In the genomic region with DNA sequence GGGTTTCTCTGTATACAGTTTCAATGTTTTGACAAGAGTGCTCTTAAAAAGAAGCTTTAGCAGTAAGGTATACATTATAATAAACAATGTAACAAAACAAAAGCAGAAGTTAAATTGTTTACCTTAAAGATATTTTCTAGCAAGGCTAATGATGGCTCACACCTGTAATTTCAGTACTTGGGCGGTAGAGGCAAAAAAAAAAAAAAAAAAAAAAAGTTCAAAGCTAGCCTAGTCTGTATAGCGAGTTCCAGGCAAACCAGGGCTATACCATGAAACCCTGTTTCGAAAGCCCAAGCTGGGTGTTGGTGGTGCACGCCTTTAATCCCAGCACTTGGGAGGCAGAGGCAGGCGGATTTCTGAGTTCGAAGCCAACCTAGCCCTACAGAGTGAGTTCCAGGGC, we compare ENCODE assay signal across 17 mouse cellular contexts.
"Had no signal": no experiment of that assay in that cellular context is flagged by ENCODE, and none has a peak within 500 bp of the region (broad histone marks: within the 10 kb centered on the region; RNA-seq: fewer than 3 reads in every experiment).

No protein-coding gene starts in this region.

- H3K36me3 ChIP-seq: lung, embryonic 15.5 days; midbrain, embryonic 13.5 days; midbrain, embryonic 15.5 days; neural tube, embryonic 12.5 days had no signal

- ATAC-seq: liver, postnatal 0 days; lung, postnatal 0 days; midbrain, embryonic 13.5 days; midbrain, embryonic 15.5 days had no signal

- DNase-seq: liver, postnatal 0 days; lung, adult 2 months; lung, postnatal 14 days; lung, postnatal 36 days; right cerebral cortex, postnatal 25 days; right cerebral cortex, postnatal 4 days; spleen, adult 18-20 months; thymus, adult 18-20 months; thymus, postnatal 14 days had no signal

- H3K4me1 ChIP-seq: neural tube, embryonic 12.5 days had no signal

- H3K27me3 ChIP-seq: lung, embryonic 15.5 days; megakaryocyte, embryonic 14.5 days; midbrain, embryonic 13.5 days; midbrain, embryonic 15.5 days; neural tube, embryonic 12.5 days had no signal

- H3K27ac ChIP-seq: lung, embryonic 15.5 days; macrophage; midbrain, embryonic 13.5 days; midbrain, embryonic 15.5 days; neural tube, embryonic 12.5 days had no signal

- H3K9me3 ChIP-seq: lung, embryonic 15.5 days; megakaryocyte, embryonic 14.5 days; midbrain, embryonic 13.5 days; midbrain, embryonic 15.5 days; neural tube, embryonic 12.5 days had no signal

- H3K4me2 ChIP-seq: lung, embryonic 15.5 days; midbrain, embryonic 11.5 days; midbrain, embryonic 13.5 days; midbrain, embryonic 15.5 days; neural tube, embryonic 12.5 days had no signal

- H3K4me3 ChIP-seq: lung, embryonic 15.5 days; megakaryocyte, embryonic 14.5 days; midbrain, embryonic 13.5 days; midbrain, embryonic 15.5 days; neural tube, embryonic 12.5 days had no signal

- H3K9ac ChIP-seq: liver, postnatal 0 days; lung, embryonic 15.5 days; midbrain, embryonic 13.5 days; midbrain, embryonic 15.5 days; neural tube, embryonic 12.5 days had no signal
